Mouse (Mus musculus) MEL (cell line): ENCODE measurements at regions not wholly inside any gene's neighbourhood (a gene's known extent, or its start where the extent isn't known, plus 50 kb on each side); places are given as distances from the start of the nearest gene placed in this dataset.

ENCODE experiments used
- CHD1 ChIP-seq: IDR thresholded peaks from 2 replicates; pipeline ENCODE4 v1.6.1; 2012; ENCODE audit warnings: low read depth, mild to moderate bottlenecking, inconsistent platforms, low read length, improper control_type of control experiment
- POLR2AphosphoS2 ChIP-seq: IDR thresholded peaks from 2 replicates; pipeline ENCODE4 v1.6.1; 2011; ENCODE audit warnings: low read length, improper control_type of control experiment

- TF ChIP-seq CHD1, result no peak
- TF ChIP-seq POLR2AphosphoS2, result no peak
These were observed 57.5 kb upstream of the Cul1 start for GRCm38 (mm10) chr6:47395465-47396337.
